Mouse (Mus musculus) olfactory bulb, adult 2 months (tissue): Measurements from ENCODE around the gene Stap1. TPM values are rescaled to one million over a fixed set of nuclear protein-coding genes. Genes with fewer than 3 reads are reported as not detected.

Experiments used
- H3K27ac ChIP-seq: fragments of 200-500 bp; 2 replicates; pipeline ENCODE4 v1.5.1; 2012; ENCODE audit warnings: low read depth, low read length; ENCODE audit not compliant: insufficient read depth
- H3K4me1 ChIP-seq: fragments of 200-500 bp; 2 replicates; pipeline ENCODE4 v1.6.1; 2012; ENCODE audit warnings: low read length; ENCODE audit not compliant: control insufficient read depth, insufficient read depth
- H3K4me3 ChIP-seq: fragments of 200-500 bp; 2 replicates; pipeline ENCODE4 v1.5.1; 2012; ENCODE audit warnings: mild to moderate bottlenecking, low read depth, low read length, moderate library complexity; ENCODE audit not compliant: insufficient read depth
- CTCF ChIP-seq: fragments of 200-500 bp; IDR thresholded peaks from 2 replicates; pipeline ENCODE4 v1.5.1; 2012; ENCODE audit warnings: low read depth, mild to moderate bottlenecking, low read length, moderate library complexity; ENCODE audit not compliant: insufficient read depth
- POLR2A ChIP-seq: fragments of 200-500 bp; IDR thresholded peaks from 2 replicates; pipeline ENCODE4 v1.6.1; 2012; ENCODE audit warnings: mild to moderate bottlenecking, low read depth, low read length, moderate library complexity; ENCODE audit not compliant: insufficient read depth
- whole genome bisulfite sequencing: fragments of 180-500 bp; shearing (Covaris S2); methylation state at CpG from one replicate; pipeline ENCODE4 v1.1.7; 2018; 5-methylcytosine and 5-hydroxymethylcytosine counted together
- polyA plus RNA-seq: library from polyadenylated mRNA; stranded (reverse); fragments of >200 nt; gene quantifications from 2 replicates; pipeline ENCODE4 v1.2.4, GENCODE M21; 2012; ENCODE audit warnings: low replicate concordance; ENCODE audit not compliant: missing spikeins, insufficient read depth, insufficient read length

The Stap1 gene
- polyA plus RNA-seq, 1 experiment, result not detected

DNA sequence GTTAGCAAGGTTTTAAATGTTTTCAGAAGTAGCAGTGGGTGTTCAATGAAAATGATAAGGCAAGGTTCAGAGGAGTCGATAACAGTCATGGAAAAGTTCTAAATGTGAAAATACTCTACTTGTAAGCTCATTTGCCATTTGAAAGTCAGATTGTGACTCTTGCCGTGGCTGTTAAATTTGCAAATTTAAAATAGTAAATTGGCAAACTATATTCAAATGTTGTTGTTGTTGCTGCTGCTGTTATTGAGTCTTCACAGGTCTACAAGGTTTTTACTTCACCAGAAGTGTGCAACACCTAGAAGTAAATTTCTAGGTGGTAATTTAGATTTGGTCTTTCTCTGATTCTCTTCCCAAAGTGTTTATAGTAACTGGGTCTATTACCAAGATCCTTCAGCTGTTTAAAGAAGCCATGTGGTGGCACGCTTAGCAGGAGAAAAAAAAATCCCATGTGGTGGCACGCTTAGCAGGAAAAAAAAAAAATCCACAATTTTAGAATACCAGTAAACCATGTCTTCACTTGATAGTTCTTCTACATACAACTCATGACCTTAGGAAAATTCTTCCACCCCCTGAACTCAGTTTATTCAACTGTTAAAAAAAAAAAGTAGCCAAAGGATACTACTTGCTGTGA is 1.3 kb downstream of the Stap1 start:
- WGBS, result 84% methylated on average over 4 of the region's 4 CpGs
- Histone ChIP-seq H3K4me1 (no peaks in the 10 kb centered on the region), H3K4me3 (no peak overlapping the region), H3K27ac (no peak overlapping the region)
- TF ChIP-seq POLR2A (no peak), CTCF (no peak)

DNA sequence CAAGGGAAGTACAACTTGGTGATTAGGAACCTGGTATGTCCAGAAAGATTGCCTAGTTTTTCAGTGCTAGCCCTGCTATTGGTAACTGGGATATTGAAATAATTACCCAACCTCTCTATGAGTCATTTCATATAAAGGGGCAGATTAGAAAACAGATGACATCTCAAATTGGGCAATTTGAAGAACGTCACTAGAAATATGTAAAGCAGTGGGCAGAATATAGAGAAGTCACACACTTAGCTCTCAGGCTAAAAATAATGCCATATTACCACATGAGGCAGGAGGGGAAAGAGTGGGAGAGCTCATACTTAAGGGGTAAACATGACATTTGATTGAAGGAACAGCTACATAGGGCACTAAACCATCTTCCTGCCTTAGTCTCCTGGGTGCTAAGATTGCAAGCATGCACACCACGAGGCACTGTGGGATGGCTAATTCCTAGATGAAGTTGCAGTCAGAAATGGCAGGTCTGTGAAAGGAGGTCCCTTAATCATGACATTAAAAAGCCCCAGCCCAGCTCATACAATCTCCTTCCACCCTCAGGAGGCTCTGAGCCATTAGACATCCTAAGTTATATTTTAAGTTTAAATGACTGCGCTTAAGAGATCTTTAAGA is 7.3 kb downstream of the Stap1 start:
- no peaks in the 10 kb centered on the region for H3K4me1 ChIP-seq
- H3K27ac ChIP-seq, result no peak overlapping the region
- TF ChIP-seq POLR2A, result no peak
- TF ChIP-seq CTCF, result no peak
- no peak overlapping the region for H3K4me3 ChIP-seq
- WGBS, result 84% methylated on average over 3 of the region's 3 CpGs

DNA sequence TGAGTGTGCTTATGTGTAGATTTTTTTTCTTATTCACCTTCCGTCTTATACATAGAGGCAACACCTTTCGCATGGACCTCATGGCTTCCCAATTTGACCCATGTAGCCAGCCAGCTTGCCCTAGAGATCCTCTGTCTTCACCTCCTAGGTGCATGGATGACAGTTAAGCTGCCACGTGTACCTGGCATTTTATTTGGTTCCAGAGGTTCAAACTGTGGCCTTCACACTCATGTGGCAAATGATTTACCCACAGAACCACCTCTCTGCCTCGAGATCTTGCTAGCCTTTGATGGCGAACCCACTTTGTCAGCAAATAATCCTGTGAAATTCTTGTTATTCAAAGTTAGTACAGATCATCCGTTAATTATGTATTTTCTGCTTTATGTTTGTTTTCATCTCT is 12.4 kb downstream of the Stap1 start:
- Histone ChIP-seq H3K4me3 (no peak overlapping the region), H3K4me1 (no peaks in the 10 kb centered on the region), H3K27ac (no peak overlapping the region)
- TF ChIP-seq CTCF (no peak), POLR2A (no peak)
- 87% methylated on average over 6 of the region's 6 CpGs for WGBS

DNA sequence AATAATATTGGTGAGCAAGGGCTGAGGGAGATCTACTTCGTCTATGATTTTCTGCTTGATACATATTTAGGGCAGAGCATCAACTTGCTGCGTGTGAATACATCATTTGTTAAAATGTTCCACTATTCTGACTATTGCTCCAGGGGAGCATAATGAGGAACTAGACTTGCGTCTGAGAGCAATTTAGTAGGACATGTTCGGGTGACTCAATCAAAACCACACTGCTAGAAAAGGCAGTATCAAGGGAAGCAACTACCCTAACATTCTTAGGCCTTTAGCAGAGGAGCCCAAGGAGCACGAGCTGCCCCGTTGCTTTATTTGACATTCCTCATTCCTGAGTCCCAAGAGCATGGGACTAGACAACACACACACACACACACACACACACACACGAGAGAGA is 13.4 kb downstream of the Stap1 start:
- no peak overlapping the region for H3K4me3 ChIP-seq

DNA sequence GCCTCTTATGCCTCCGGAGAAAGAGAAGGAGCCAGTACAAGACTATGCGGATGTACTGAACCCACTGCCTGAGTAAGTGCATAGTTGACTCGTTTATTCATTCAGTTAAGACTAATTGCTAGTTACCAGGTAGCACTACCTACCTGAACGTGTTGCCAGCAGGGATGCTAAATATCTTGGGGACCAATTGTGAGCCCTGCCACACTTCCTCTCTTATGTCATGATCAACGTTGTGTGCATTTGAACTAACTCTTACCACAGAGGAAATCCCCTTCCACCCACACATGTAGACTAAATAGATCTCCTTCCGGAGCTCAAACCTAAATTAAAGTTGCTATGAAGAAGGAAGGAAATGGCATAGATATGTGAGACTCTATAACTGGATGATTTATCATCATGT is 15.2 kb downstream of the Stap1 start:
- H3K4me3 ChIP-seq, result no peak overlapping the region
- H3K27ac ChIP-seq, result no peak overlapping the region
- TF ChIP-seq POLR2A (no peak), CTCF (no peak)
- 76% methylated on average over 6 of the region's 6 CpGs for WGBS
- H3K4me1 ChIP-seq, result no peaks in the 10 kb centered on the region

More for the DNA sequence above, 13.4 kb downstream of the Stap1 start:
- TF ChIP-seq POLR2A, result no peak
- 78% methylated on average over 7 of the region's 7 CpGs for WGBS
- Histone ChIP-seq H3K27ac (no peak overlapping the region), H3K4me1 (no peaks in the 10 kb centered on the region)

DNA sequence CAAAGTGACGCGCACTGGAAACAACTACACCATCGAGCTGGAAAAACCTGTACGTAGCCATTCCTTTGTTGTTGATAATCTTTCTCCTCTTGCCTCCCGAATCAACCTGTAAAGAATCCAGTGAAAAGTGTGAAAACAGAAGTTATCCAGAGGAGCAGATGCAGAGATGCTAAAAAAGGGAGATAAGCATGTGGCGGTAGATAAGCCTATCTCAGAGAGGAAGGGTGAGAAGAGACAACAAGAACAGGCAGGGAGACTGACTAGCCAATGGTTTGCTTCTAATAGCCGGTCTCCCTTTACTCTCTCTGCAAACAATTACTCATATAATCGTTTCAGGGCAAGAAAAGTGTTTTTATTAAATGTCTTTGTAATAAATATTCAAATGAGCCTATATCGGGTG is 23.2 kb downstream of the Stap1 start:
- Histone ChIP-seq H3K27ac (no peak overlapping the region), H3K4me1 (no peaks in the 10 kb centered on the region), H3K4me3 (no peak overlapping the region)
- 89% methylated on average over 9 of the region's 9 CpGs for WGBS
- TF ChIP-seq CTCF, result no peak
- TF ChIP-seq POLR2A, result no peak

DNA sequence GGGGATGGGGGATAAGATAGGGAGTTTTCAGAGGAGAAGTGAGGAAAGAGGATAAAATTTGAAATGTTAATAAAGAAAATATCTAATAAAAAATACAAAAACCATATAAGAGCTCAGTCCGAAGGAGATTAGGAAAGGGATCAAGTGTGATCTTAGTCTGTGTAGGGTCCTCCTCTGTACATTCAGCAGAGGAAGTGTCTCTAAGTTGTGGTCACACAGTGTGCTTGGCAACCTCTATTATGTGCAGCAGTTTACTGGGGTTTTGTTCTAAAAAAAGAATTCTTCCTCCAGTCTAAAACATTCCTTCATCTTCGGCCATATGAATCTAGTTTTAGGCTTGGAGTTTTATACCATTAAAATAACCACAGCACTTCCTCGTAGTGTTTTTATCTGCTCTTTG is 27.4 kb downstream of the Stap1 start:
- TF ChIP-seq CTCF (no peak), POLR2A (no peak)
- WGBS, result 90% methylated on average over 3 of the region's 3 CpGs
- Histone ChIP-seq H3K27ac (no peak overlapping the region), H3K4me3 (no peak overlapping the region), H3K4me1 (no peaks in the 10 kb centered on the region)

DNA sequence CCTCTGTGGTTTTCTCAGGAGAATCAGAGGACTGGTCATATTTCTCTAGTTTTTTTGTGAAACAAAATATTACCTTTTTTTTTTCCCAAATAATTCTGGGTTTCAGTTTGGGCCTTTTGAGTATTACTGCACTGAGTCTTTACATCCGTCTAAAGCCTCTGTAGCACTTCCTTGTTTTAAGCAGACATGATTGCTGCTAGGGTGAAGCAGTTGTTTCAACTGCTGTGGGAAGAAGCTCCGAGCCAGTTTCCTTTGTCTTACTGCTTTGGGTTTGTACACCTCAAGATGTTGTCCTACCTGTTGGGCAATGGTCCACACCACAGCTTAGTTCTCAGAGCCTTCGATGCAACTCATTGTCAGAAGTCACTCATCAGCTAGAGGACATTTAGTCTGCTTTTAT is 29.1 kb downstream of the Stap1 start:
- TF ChIP-seq CTCF, result no peak
- TF ChIP-seq POLR2A, result no peak
- WGBS, result 91% methylated on average over 3 of the region's 3 CpGs
- H3K4me1 ChIP-seq, result no peaks in the 10 kb centered on the region
- no peak overlapping the region for H3K4me3 ChIP-seq
- no peak overlapping the region for H3K27ac ChIP-seq

DNA sequence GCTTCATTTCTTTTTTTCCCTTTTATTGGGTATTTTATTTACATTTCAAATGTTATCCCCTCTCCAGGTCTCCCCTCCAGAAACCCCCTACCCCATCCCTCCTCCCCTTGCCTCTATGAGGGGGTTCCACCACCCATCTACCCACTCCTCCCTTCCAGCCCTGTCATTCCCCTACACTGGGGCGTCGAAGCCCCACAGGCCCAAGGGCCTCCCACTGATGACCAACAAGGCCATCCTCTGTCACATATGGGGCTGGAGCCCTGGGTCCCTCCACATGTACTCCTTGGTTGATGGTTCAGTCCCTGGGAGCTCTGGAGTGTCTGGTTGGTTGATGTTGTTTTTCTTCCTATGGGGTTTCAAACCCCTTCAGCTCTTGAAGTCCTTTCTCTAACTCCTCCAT is 30.6 kb downstream of the Stap1 start:
- Histone ChIP-seq H3K27ac (no peak overlapping the region), H3K4me3 (no peak overlapping the region), H3K4me1 (no peaks in the 10 kb centered on the region)
- TF ChIP-seq CTCF, result no peak
- TF ChIP-seq POLR2A, result no peak
- WGBS, result 94% methylated on average over 2 of the region's 2 CpGs

DNA sequence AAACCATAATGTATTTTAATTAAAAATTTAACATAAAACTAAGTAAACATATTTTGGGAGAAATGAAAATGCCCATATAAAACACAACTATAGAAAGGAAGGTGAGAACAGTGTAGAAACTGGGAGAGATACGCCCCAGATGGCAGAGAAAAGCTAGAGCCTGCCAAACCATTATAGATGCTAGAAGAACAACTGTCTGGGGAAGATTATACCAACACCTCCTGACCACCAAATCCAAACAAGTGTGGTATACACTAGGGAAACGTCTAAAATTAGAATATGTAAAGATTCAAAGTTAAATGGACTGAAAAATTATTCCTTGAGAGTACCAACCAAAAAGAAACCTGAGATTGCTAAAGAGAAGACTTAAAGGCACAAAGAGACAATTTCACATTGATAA is 35.1 kb downstream of the Stap1 start:
- no peak overlapping the region for H3K27ac ChIP-seq
- 65% methylated on average over 2 of the region's 2 CpGs for WGBS
- no peaks in the 10 kb centered on the region for H3K4me1 ChIP-seq
- no peak for TF ChIP-seq POLR2A
- no peak for TF ChIP-seq CTCF
- H3K4me3 ChIP-seq, result no peak overlapping the region
